Mouse (Mus musculus) heart, embryonic 14.5 days (tissue): ENCODE data around the gene Gtf3c3. TPM values are rescaled to one million over a fixed set of nuclear protein-coding genes. Genes with fewer than 3 reads are reported as not detected.
A peak's percentile ranks its signal among the peaks of the same experiment; 100 is the strongest.

Source experiments
- ATAC-seq: fragments of 200-750 bp; cut with Nextera tagmentation; 2 replicates; pipeline ENCODE4 v1.8.0; 2017; ENCODE audit warnings: low read depth, moderate TSS enrichment; ENCODE audit not compliant: insufficient number of reproducible peaks, insufficient read depth, low FRiP score
- H3K27ac ChIP-seq, 2 experiments: fragments of 200-500 bp in 1 of 2; fragments of 300-500 bp in 1 of 2; sonication (generic) in 1 of 2; replicated peaks in 1 of 2; 2 replicates each; pipeline ENCODE4 v1.5.1; 2012 to 2014; ENCODE audit warnings: low read depth in 2 of 2, low read length in 2 of 2, control low read depth in 1 of 2, mild to moderate bottlenecking in 1 of 2, mixed read lengths in 1 of 2; ENCODE audit not compliant: control insufficient read depth in 1 of 2, insufficient read depth in 1 of 2
- H3K27me3 ChIP-seq: fragments of 300-500 bp; sonication (generic); 2 replicates; pipeline ENCODE4 v1.6.1; 2014; ENCODE audit warnings: mild to moderate bottlenecking, low read length, control low read depth; ENCODE audit not compliant: control insufficient read depth, insufficient read depth
- H3K36me3 ChIP-seq: fragments of 300-500 bp; sonication (generic); 2 replicates; pipeline ENCODE4 v1.6.1; 2014; ENCODE audit warnings: mild to moderate bottlenecking, control low read depth, low read length, mixed read lengths; ENCODE audit not compliant: control insufficient read depth, insufficient read depth
- H3K4me1 ChIP-seq, 2 experiments: fragments of 200-500 bp in 1 of 2; fragments of 300-500 bp in 1 of 2; sonication (generic) in 1 of 2; 2 replicates each; pipeline ENCODE4 v1.6.1; 2012 to 2014; ENCODE audit warnings: low read length in 2 of 2, control low read depth in 1 of 2, mixed read lengths in 1 of 2; ENCODE audit not compliant: control insufficient read depth in 2 of 2, insufficient read depth in 2 of 2
- H3K4me2 ChIP-seq: fragments of 300-500 bp; sonication (generic); 2 replicates; pipeline ENCODE4 v1.6.1; 2014; ENCODE audit warnings: mild to moderate bottlenecking, low read length
- H3K4me3 ChIP-seq, 2 experiments: fragments of 200-500 bp in 1 of 2; fragments of 300-500 bp in 1 of 2; sonication (generic) in 1 of 2; 2 replicates each; pipeline ENCODE4 v1.5.1; 2012 to 2014; ENCODE audit warnings: low read length in 2 of 2, mild to moderate bottlenecking in 2 of 2, control low read depth in 1 of 2, low read depth in 1 of 2, moderate library complexity in 1 of 2; ENCODE audit not compliant: control insufficient read depth in 1 of 2, insufficient read depth in 1 of 2
- H3K9ac ChIP-seq: fragments of 300-500 bp; sonication (generic); 2 replicates; pipeline ENCODE4 v1.6.1; 2014; ENCODE audit warnings: mild to moderate bottlenecking, low read length
- H3K9me3 ChIP-seq: fragments of 300-500 bp; sonication (generic); 2 replicates; pipeline ENCODE4 v1.6.1; 2016; ENCODE audit warnings: low read length, control low read depth; ENCODE audit not compliant: control insufficient read depth
- WGBS: fragments of 180-500 bp; shearing (Covaris S2); extraction: QIAGEN DNeasy Blood & Tissue Kit; methylation state at CpG from one replicate; pipeline ENCODE4 v1.1.7; 2014; 5-methylcytosine and 5-hydroxymethylcytosine counted together
- polyA plus RNA-seq: library from polyadenylated mRNA; unstranded; fragments of >200 nt; fragmentation: Nextera tagmentation; extraction: Ambion mirVana; gene quantifications from 2 replicates; pipeline ENCODE4 v1.2.1, GENCODE M21; 2014

Gtf3c3 gene
- polyA plus RNA-seq, 1 experiment from 2014 or later: 18.4 TPM

DNA sequence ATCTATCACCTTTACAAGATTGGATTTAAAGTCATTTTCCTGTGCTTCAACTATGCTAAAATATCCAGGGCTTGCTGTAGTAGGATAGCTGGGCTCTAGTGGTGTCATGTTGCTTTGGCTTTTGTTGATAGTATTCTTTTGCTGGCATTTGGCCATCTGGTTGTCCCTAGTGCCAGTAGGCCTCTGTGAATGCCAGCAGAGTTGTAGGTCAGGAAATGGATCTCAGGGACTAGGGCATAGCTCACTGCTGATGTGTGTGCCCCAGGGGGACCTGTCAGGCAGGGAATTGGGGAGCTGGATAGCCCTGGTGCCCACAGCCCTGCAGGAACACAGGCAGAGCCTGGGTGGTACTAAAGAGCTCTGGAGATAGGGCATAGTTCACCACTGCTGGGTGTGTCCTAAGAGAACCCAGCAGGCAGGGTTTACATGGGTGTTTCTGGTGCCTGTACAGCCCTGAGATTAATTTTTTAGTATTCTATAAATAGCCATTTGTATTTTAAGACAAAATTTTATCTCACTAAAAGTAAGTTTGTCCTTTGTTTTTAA, 61.2 kb downstream of the Gtf3c3 start:
- H3K9me3 ChIP-seq: no peaks in the 10 kb centered on the region
- H3K4me3 ChIP-seq: no peak overlapping the region
- no peak overlapping the region for H3K9ac ChIP-seq
- H3K27ac ChIP-seq: peak overlapping the region; percentile 62 to 76
- no peak overlapping the region for H3K4me2 ChIP-seq
- no peaks in the 10 kb centered on the region for H3K36me3 ChIP-seq
- H3K27me3 ChIP-seq: no peaks in the 10 kb centered on the region
- ATAC-seq: peak; percentile 71
- H3K4me1 ChIP-seq: peaks cover 3 to 5% of the 10 kb centered on the region in 2 experiments; a peak in 2 of 4 replicates

- H3K9ac ChIP-seq: no peak overlapping the region
- no peak overlapping the region for H3K4me2 ChIP-seq
- H3K4me3 ChIP-seq: no peak overlapping the region
- H3K4me1 ChIP-seq: peaks cover 3 to 9% of the 10 kb centered on the region in 2 experiments; a peak in 2 of 4 replicates
- ATAC-seq: no peak
- H3K27me3 ChIP-seq: no peaks in the 10 kb centered on the region
- no peak overlapping the region for H3K27ac ChIP-seq
- 84% methylated on average over 6 of the region's 6 CpGs for WGBS
- H3K9me3 ChIP-seq: no peaks in the 10 kb centered on the region
- no peaks in the 10 kb centered on the region for H3K36me3 ChIP-seq
These were observed 82.2 kb downstream of the Gtf3c3 start for GRCm38 (mm10) chr1:54356566-54356965.

- Histone ChIP-seq H3K9ac (no peak overlapping the region), H3K36me3 (no peaks in the 10 kb centered on the region), H3K4me3 (no peak overlapping the region), H3K4me1 (peaks cover 3 to 9% of the 10 kb centered on the region in 2 experiments; a peak in 2 of 4 replicates), H3K27me3 (no peaks in the 10 kb centered on the region), H3K9me3 (no peaks in the 10 kb centered on the region), H3K4me2 (no peak overlapping the region), H3K27ac (peak overlapping the region; percentile 34 to 64; a peak in 3 of 4 replicates)
- no peak for ATAC-seq
- 17% methylated on average over 5 of the region's 5 CpGs for WGBS
These were observed 83.3 kb downstream of the Gtf3c3 start for GRCm38 (mm10) chr1:54355485-54355884.

DNA sequence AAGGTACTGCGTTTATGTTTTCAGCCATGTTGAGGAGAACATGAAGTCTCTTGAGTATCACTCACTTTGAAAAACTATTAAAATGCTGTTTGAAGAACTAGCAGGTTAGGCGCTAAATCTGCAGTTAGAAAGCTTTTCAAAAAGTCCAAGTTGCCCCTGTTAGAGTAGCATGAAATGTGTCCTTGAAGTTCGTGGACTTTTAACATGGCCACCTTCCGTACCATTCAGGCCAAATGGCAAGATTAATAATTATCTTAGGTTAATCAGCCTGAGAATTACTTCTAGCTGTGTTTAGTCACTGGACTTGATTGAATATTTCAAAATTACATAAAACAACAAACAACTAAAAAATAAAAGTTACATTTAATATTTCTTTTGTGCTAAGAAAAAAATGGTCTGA, 84.0 kb downstream of the Gtf3c3 start:
- Histone ChIP-seq H3K4me2 (no peak overlapping the region), H3K4me3 (no peak overlapping the region), H3K27me3 (no peaks in the 10 kb centered on the region), H3K4me1 (peaks cover 3 to 9% of the 10 kb centered on the region in 2 experiments; a peak in 2 of 4 replicates), H3K27ac (no peak overlapping the region), H3K9me3 (no peaks in the 10 kb centered on the region), H3K9ac (no peak overlapping the region), H3K36me3 (no peaks in the 10 kb centered on the region)
- 90% methylated on average over 4 of the region's 4 CpGs for WGBS
- ATAC-seq: no peak

Other genes with a start within 250 kb of the Gtf3c3 start
- 5.1 and 5.7 TPM in 2 replicates for gene Hecw2, start 243.8 kb downstream of the Gtf3c3 start, polyA plus RNA-seq
- 0.51 and 0.62 TPM in 2 replicates for gene Ccdc150, start 188.3 kb downstream of the Gtf3c3 start, polyA plus RNA-seq
- gene Pgap1, start 118.7 kb upstream of the Gtf3c3 start, polyA plus RNA-seq: 4.6 and 5.0 TPM in 2 replicates